Mouse (Mus musculus) skeletal muscle tissue, adult 2 months (tissue): ENCODE data around the gene Lrrc66.

Experiments used
- DNase-seq: peaks from one replicate; pipeline ENCODE4 v3.0.0-alpha.2; 2012; ENCODE audit warnings: low read depth, low spot score

Lrrc66 gene

GRCm38 (mm10) chr5:73632291-73632690 is at the start of gene Lrrc66:
Lrrc66 (minus strand) TSS chr5:73632526.
- no peak for DNase-seq

GRCm38 (mm10) chr5:73676626-73677025 is 44.3 kb upstream of the Lrrc66 start:
- no peak for DNase-seq

DNA sequence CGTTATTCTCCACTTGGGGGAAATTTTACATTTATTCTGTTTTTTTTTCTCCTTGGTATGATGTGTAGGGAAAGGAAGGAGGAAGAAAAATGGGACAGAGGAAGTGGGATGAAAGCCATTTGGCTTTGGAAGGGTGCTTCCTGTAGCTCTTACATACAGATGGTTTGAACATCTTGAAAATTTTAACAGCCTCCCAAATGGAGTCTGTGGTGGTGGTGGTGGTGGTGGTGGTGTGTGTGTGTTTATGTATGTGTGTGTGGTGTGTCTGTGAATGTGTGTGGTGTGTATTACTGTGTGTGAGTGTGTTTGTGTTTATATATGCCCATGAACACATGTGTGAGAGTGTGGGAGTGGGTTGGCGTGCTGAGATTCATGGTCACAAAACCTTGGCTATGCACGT is 43.3 kb upstream of the Lrrc66 start:
- no peak for DNase-seq

- no peak for DNase-seq
These were observed 37.1 kb upstream of the Lrrc66 start for GRCm38 (mm10) chr5:73669386-73669785.

DNA sequence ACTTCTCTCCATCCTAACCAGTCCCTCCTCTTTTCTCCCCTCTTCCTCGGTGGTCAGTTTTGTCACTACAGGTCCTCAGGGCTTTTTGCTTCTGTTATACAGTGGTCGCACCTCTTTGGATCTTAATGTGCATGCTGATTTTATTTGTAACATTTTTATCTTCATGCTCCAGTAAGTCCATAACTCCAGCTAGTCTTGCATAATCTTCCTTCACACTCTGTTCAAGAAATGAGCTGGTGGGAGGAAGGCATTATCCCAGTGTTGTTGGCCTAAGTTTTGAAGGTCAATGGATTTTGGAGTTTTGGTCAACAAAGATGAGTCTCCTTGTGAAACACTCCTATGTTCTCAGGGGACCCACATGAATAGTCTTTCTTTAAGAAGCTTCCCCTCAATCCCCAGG is 35.6 kb upstream of the Lrrc66 start:
- DNase-seq = no peak

GRCm38 (mm10) chr5:73666695-73667094 is 34.4 kb upstream of the Lrrc66 start:
- no peak for DNase-seq

GRCm38 (mm10) chr5:73651855-73652201 is 19.5 kb upstream of the Lrrc66 start:
- DNase-seq = no peak

DNA sequence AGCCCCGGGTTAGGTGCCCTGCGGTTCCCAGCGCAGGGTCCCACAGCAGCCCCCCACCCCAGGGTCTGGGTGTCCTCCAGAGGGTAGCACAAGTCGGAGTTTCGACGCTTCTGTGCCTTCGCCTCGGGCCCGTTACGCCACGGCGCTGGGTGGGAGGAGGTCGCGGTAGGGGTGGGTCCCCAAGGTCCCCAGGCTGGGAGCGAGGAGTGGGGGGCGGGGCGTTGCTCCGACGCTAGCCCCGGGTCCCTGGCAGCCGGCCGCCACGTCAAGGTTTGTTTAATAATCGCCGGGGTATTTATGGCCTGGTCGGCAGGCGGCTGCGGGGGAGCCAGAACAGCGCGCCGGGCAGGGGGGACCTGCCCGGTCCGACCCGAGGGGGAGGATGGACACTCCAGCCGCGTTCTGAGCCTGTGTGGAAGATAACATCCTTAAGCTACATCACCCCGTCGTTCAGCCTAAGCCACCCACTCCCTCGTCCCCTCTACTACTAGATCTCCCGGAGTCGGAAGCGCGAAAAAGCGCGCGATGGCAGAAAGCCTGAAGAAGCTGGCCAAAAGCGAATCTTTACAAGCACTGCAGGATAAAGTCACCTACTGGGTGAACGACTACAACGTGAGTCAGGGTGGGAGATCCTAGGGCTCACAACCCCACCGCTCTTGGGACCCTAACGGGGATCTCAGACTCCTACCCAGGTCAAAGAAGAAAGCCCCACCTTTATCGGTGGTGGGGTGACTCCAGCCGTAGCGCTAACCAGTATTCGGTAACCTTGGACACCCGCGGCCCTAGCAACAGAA is 18.9 kb upstream of the Lrrc66 start, which contains the start of gene Spata18:
Gene Spata18 (plus strand): TSS at position 319 of the 794 bp plus-strand sequence.
- DNase-seq = no peak

GRCm38 (mm10) chr5:73650365-73650964 is 18.1 kb upstream of the Lrrc66 start:
- no peak for DNase-seq

DNA sequence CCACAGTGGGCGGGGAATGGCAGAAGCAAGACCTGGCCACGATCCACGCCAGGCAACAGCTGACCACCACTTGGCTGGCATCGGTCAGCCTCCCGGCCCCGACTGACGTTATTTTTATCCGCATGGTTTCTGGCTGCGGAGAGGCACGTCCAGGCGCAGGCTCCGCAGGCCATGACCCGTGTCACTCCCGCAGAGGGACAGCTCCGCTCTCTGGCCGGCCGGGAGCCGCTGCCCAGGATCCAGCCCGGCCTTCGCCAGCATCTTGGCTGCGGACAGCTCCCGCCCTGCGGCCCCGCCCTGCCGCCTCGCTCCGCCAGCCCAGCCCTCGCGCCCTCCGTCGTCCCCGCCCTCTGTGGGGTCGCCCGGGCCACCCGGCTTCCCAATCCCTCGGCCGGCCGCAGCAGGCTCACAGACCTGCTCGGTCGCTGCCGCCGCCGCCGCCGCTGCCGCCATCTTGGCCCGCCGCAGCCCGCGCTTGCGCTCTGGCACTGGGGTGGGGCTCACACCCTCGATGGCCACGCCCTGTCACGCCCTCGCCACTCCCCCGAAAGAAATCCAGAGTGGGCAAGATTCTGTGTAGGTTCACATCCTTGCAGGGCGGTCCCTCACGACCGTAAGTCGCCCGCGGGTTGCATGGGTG is 15.1 kb upstream of the Lrrc66 start, which contains the start of gene Sgcb:
Gene Sgcb (minus strand): TSS at position 530 of the 640 bp plus-strand sequence.
- peak; percentile 84 for DNase-seq

GRCm38 (mm10) chr5:73642091-73642490 is 9.8 kb upstream of the Lrrc66 start:
- no peak for DNase-seq

- no peak for DNase-seq
These were observed 8.7 kb upstream of the Lrrc66 start for GRCm38 (mm10) chr5:73641058-73641457.

GRCm38 (mm10) chr5:73637337-73638107 is 5.2 kb upstream of the Lrrc66 start:
- peak; percentile 12 for DNase-seq

DNA sequence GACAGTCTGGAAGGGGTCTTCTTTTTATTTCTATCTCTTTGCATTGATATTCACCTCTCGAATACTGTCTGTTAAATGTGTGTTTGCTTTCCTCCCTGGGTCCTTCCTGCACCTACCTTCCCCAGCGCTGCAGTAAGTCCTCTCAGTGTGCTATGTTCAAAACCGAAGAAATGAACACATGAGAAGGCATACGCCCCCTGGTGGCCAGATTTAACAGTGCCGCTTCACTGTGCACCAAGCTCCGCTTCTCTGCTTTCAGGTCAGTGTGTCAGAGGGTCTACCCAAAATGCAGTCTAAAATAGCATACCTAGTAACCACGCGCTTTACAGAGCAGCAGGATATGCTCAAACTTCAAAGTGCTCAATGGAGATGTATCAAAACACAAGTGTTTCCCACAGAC is 815 bp upstream of the Lrrc66 start:
- peak; percentile 38 for DNase-seq

DNA sequence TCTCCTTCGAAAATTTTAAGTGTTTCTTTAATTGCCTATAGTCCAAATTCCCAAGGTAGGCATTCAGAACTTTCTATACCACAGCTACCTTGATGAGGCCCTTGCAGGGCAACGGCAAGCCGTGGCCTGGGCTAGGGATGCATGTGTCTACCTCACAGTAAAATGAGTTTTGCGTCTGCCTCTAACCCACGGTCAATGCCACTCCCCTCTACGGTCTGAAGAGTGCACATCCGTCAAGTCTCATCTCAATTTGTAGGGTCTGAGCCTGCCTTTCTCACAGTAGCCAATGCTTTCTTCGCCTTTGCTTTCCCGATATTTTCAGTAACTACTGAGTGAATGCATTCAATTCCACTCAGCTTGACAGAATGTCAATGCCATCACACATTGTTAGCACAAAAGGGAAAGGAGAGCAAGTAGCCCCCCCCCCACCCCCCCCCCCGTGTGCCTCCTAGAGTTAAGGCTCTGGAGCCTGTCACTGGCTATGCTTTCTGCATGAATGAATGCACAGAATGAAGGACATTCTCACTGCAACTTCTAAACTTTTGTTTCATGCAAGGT is 1.2 kb downstream of the Lrrc66 start:
- DNase-seq = no peak

DNA sequence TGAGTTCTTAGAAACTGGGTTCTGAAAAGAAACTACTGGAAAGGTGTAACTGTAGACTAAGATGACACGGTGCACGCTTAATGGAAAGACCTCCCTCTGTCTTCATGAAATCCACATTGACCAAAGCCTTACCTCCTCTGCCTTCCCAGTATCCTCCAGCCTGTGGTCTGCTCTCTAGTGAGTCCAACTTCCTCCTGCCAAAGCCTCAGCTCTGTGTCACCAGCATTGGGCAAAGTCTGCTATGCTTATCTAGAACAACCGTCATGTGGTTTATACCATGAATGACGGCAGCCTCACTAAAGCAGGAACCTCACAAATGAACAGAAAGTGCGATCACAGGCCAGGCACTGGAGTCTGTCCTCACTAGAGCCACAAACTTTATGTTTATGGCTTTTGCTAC is 2.2 kb downstream of the Lrrc66 start:
- no peak for DNase-seq

- DNase-seq = no peak
These were observed 4.3 kb downstream of the Lrrc66 start for GRCm38 (mm10) chr5:73627991-73628390.

GRCm38 (mm10) chr5:73627559-73627958 is 4.8 kb downstream of the Lrrc66 start:
- no peak for DNase-seq

GRCm38 (mm10) chr5:73626842-73627241 is 5.5 kb downstream of the Lrrc66 start:
- DNase-seq = no peak

GRCm38 (mm10) chr5:73625505-73625904 is 6.8 kb downstream of the Lrrc66 start:
- no peak for DNase-seq

DNA sequence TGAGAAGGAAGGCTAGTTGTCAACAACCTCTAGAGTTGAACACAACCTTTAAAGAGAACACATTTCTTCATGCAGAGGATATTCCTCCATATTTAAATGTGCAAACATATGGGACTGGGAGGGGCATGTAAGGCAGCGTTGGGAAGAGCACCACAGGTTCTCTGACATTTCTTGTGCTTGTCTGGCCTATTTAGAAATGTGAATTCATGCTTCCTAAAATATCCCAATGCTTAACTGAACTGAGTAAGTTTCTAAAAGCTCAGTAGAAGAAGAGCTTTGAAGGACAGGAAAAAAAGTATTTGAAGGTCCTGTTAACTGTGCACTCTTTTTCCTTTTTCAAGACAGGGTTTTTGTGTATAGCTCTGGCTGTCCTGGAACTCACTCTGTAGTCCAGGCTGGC is 13.4 kb downstream of the Lrrc66 start:
- DNase-seq = no peak

- no peak for DNase-seq
These were observed 17.1 kb downstream of the Lrrc66 start for GRCm38 (mm10) chr5:73615211-73615610.
